Mouse (Mus musculus) c-Kit-positive CD71-positive TER-119-positive erythroid progenitor cells, embryonic 14.5 days (primary cell): Measurements from ENCODE around the gene Vmn1r183.
"Not testable (repeated sequence)": the region's sequence is repeated elsewhere in the genome, so short reads cannot be mapped to it uniquely, and the experiment has no call there.

Experiments used
- DNase-seq: peaks from one replicate; pipeline ENCODE4 v3.0.0-alpha.2; 2013; ENCODE audit warnings: low spot score

The Vmn1r183 gene

GRCm38 (mm10) chr7:24052660-24053304 is at the start of gene Vmn1r183:
Vmn1r183 (plus strand) TSS chr7:24053254.
- DNase-seq: no peak

DNA sequence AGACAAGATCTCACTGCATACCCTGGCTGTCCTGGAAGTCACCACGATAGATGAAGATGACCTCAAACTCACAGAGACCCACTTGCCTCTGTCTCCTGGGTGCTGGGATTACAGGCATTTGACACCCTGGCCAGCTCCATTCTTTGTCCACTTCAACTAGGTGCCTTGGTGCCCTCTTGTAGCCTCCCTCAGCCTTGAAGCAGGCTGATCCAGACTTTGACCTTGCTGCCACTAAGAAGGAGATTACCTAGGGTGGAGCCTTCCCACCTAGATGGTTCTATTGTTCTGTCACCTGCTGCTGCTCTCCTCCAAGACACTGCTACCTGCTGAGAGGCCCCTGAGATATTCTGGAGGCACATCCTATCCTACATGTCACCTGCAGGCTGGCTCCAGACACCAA is 21.4 kb downstream of the Vmn1r183 start:
- not testable (repeated sequence) for DNase-seq

DNA sequence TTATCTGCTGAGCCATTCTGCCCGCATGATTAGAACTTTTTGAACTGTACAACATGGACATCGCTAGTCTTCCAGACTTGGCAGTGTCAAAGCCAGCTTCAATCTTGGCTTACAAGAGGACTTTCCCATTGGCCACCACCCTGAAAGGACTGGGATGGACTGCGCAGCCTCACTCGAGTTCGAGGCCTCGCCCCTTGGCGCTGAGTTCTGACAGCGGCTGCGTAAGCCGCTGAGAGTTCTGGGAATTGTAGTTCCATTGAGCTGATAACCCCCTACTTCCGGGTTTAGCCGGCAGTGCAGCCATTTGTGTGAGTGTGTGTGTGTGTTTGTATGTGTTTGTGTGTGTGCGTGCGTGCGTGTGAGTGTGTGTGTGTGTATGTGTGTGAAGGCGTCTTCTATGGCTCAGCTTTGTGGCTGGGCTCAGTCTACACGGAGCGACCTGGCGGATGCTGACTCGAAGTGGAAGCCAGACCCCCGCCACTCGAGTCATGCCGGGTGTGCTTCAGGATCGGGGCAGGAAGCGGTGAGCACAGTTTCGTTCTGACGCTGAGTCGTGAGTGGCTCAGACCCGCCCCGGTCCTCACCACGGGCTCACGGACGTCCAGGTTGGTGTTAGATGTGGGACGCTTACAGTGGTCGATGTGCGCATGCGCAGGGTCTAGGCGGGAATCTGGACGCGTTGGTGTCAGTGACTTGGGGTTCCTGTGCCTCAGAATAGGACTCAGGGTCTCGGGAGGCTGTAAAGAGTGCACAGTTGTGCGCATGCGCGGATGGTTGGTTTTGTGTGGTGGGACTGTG is 28.8 kb downstream of the Vmn1r183 start, which contains the start of gene Zfp180:
TSS of gene Zfp180 (plus strand) at position 291 of the 798 bp plus-strand sequence.
- DNase-seq: peak; percentile 93

DNA sequence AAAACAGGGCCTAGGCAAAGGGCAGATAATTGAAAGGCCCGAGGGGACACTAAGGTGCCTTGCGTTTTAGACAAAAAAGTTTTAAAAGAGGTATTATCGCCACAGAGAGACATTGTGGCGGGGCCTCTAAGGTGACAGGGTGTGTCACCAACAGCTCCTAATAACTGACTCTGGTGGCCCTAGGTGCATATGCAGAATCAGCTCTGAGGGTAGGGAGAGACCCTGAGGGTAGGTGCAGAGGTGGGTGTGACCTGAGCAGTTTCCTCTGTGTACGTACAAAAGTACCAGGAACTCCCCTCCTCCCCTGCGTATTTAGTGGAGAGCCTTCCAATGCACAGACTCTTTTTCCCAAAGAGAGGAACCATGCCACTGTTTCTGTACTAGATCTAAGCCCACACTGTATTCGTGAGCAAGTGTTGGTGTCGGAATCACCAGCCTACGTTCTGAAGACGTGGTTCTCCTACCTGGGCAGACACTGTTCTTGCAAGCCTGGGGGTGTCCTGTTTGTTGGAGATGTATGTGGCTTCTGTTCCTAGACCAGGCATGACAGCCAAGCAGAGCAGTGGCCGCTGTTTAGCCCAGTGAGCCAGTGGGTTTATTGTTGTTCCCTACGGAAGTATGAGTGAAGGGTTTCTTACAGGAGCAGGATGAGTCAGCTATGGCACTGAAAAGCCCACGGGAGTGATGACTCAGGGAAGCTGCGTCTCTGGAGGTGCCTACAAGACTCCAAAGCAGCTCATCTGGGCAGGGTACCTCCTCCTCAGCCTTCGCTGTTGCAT is 29.6 kb downstream of the Vmn1r183 start:
- peak; percentile 27 for DNase-seq

GRCm38 (mm10) chr7:24086871-24087270 is 33.8 kb downstream of the Vmn1r183 start:
- DNase-seq: no peak

DNA sequence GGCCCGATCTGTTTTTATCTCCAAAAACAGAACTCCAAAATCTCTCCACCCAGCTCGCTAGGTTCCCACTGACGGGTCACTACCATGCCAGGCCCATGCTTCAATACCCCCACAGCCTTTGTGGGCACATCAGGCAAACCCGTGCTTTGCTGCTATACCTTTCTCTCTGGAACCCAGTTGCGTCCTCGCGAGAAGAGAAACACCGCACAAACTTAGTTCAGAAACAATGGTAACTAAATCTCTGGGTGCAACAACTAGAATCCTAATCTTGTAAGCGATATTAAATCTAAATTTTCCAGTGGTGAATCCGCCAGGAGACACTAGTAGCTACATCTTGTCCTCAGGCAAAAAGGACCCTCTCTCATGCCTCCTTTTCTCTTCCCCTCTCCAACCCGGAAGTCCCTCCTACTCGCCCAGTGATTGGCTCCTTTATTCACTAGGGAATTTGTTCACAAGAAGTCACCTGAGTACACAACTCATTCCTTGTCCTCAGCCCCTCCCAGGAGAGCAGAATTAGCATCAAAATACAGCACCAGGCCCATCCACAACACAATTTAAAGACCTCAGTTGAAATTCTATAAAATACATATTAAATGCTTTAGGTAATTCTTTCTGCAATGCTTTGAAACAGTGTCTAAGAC is 34.6 kb downstream of the Vmn1r183 start:
- DNase-seq: no peak

- DNase-seq: no peak
Measured at GRCm38 (mm10) chr7:24104403-24104802, 51.3 kb downstream of the Vmn1r183 start.

DNA sequence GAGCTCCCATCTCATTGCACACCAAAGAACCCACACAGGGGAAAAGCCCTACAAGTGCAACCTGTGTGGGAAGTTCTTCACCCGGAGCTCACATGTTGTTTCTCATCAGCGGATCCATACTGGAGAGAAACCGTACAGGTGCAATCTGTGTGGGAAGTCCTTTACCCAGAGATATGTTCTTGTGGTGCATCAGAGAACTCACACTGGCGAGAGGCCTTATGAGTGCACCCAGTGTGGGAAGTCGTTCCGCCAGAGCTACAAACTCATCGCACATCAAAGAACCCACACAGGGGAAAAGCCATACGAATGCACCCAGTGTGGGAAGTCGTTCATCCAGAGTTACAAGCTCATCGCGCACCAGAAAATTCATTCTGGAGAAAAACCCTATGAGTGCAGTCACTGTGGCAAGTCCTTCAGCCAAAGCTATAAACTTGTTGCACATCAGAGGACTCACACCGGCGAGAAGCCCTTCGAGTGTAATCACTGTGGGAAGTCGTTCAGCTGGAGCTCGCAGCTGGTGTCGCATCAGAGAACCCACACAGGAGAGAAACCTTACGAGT is 52.2 kb downstream of the Vmn1r183 start:
- DNase-seq: no peak

DNA sequence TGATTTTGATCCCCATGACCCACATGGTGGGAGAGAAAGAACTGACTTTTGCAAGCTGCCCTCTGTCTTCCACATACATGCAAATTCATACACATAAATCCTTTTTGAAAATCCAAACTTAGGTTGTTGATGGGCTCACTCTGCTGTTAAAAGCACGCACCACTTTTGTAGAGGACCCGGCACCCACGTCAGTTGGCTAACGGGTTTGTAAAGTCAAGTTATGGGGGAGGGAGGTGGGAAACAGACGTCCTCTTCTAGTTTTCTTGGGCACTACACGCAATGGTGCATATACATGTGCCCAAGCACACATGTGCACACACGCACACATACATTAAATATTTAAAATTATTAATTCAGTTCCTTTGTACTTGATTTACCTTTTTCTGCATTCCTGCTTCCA is 57.8 kb downstream of the Vmn1r183 start:
- no peak for DNase-seq

DNA sequence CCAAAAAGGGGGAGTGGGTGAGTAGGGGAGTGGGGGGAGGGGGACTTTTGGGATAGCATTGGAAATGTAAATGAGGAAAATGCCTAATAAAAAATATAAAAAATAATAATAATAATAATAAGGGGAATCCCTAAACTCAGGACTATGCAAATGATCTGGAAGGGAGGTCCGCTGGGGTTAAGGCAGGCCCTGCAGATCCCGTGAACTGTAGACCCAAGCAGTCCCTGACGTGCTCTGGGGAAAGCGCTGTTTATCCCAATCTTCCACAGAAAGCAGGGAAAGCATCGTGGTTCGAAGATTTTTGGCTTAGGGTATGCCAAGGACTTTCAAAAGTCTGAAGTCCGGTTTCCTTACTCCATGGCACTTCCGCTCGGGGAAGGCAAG is 58.7 kb downstream of the Vmn1r183 start:
- no peak for DNase-seq

GRCm38 (mm10) chr7:24112156-24112856 is 59.3 kb downstream of the Vmn1r183 start, which contains the start of gene Zfp112:
Zfp112 (plus strand) TSS chr7:24112314.
- DNase-seq: peak; percentile 43

DNA sequence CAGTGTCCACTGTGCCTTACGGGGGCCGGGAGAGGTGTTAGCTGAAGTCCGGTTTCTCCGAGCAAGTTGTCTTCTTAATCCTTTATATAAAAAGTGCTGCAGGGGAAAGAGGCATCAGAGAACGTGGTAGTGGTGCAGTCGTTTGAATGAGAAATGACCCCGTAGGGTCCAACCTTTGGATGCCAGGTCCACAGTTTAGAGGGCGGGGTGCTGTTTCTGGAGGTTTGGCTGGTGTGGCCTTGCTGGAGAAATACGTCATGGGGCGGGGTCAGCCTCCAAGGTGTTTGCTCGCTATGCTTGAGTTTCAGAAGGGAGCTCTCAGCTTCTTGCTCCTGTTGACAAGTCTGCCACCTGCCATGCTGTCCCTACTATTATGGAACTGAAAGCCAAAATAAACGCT is 59.9 kb downstream of the Vmn1r183 start:
- peak; percentile 63 for DNase-seq
